Mouse (Mus musculus) MEL (cell line): ENCODE measurements around the gene Tor1a.

Experiments used
- CTCF ChIP-seq, 3 experiments: IDR thresholded peaks in 2 of 3; conservative IDR thresholded peaks in 1 of 3; 2 replicates each; pipeline ENCODE4 v1.5.1; 2011 to 2012; ENCODE audit warnings: low read length in 3 of 3, low read depth in 2 of 3, mild to moderate bottlenecking in 2 of 3, improper control_type of control experiment in 1 of 3, inconsistent platforms in 1 of 3, mixed read lengths in 1 of 3, moderate library complexity in 1 of 3; ENCODE audit not compliant: control insufficient read depth in 1 of 3, insufficient read depth in 1 of 3, poor library complexity in 1 of 3, severe bottlenecking in 1 of 3
- POLR2A ChIP-seq, 2 experiments: IDR thresholded peaks; 2 replicates each; pipeline ENCODE4 v1.6.1; 2011 to 2012; ENCODE audit warnings: low read length in 2 of 2, mild to moderate bottlenecking in 2 of 2, control low read depth in 1 of 2, improper control_type of control experiment in 1 of 2, low read depth in 1 of 2, moderate library complexity in 1 of 2; ENCODE audit not compliant: control insufficient read depth in 1 of 2, insufficient read depth in 1 of 2, poor library complexity in 1 of 2

- TF ChIP-seq CTCF (IDR thresholded peaks at IDR 0.05 in 2 of 3, conservative IDR thresholded peaks at IDR 0.05 in 1 of 3; ENCODE audit: control insufficient read depth in 1 of 3, insufficient read depth in 1 of 3, low read depth in 2 of 3, low read length in 3 of 3, poor library complexity in 1 of 3, severe bottlenecking in 1 of 3) (peak; percentile 85 to 93 (median 85)), POLR2A (IDR thresholded peaks at IDR 0.05; ENCODE audit: control insufficient read depth in 1 of 2, insufficient read depth in 1 of 2, low read depth in 1 of 2, low read length in 2 of 2, poor library complexity in 1 of 2) (no peak)
These were observed 33.7 kb downstream of the Tor1a start for GRCm38 (mm10) chr2:30933917-30934450.
